Mouse (Mus musculus) MEL (cell line): Measurements from ENCODE around the gene Chst1.

Experiments
- CTCF ChIP-seq, 3 experiments: IDR thresholded peaks in 2 of 3; conservative IDR thresholded peaks in 1 of 3; 2 replicates each; pipeline ENCODE4 v1.5.1; 2011 to 2012; ENCODE audit warnings: low read length in 3 of 3, low read depth in 2 of 3, mild to moderate bottlenecking in 2 of 3, improper control_type of control experiment in 1 of 3, inconsistent platforms in 1 of 3, mixed read lengths in 1 of 3, moderate library complexity in 1 of 3; ENCODE audit not compliant: control insufficient read depth in 1 of 3, insufficient read depth in 1 of 3, poor library complexity in 1 of 3, severe bottlenecking in 1 of 3
- EP300 ChIP-seq, 2 experiments: IDR thresholded peaks; 2 replicates each; pipeline ENCODE4 v1.6.1; 2011; ENCODE audit warnings: improper control_type of control experiment in 2 of 2, low read length in 2 of 2, low read depth in 1 of 2, mild to moderate bottlenecking in 1 of 2
- POLR2A ChIP-seq, 2 experiments: IDR thresholded peaks; 2 replicates each; pipeline ENCODE4 v1.6.1; 2011 to 2012; ENCODE audit warnings: low read length in 2 of 2, mild to moderate bottlenecking in 2 of 2, control low read depth in 1 of 2, improper control_type of control experiment in 1 of 2, low read depth in 1 of 2, moderate library complexity in 1 of 2; ENCODE audit not compliant: control insufficient read depth in 1 of 2, insufficient read depth in 1 of 2, poor library complexity in 1 of 2

GRCm38 (mm10) chr2:92582596-92582995 is 16.9 kb upstream of the Chst1 start:
- TF ChIP-seq POLR2A (IDR thresholded peaks at IDR 0.05; ENCODE audit: control insufficient read depth in 1 of 2, insufficient read depth in 1 of 2, low read depth in 1 of 2, low read length in 2 of 2, poor library complexity in 1 of 2) (no peak), CTCF (IDR thresholded peaks at IDR 0.05 in 2 of 3, conservative IDR thresholded peaks at IDR 0.05 in 1 of 3; ENCODE audit: control insufficient read depth in 1 of 3, insufficient read depth in 1 of 3, low read depth in 2 of 3, low read length in 3 of 3, poor library complexity in 1 of 3, severe bottlenecking in 1 of 3) (no peak), EP300 (IDR thresholded peaks at IDR 0.05; ENCODE audit: low read depth in 1 of 2, low read length in 2 of 2) (no peak)
